Mouse (Mus musculus) kidney, embryonic 15.5 days (tissue): ENCODE results near the gene Hecw2. TPM values are rescaled to one million over a fixed set of nuclear protein-coding genes. Genes with fewer than 3 reads are reported as not detected.
A peak's percentile ranks its signal among the peaks of the same experiment; 100 is the strongest.

ENCODE experiments used
- ATAC-seq: fragments of 200-750 bp; cut with Nextera tagmentation; replicated peaks from 2 replicates; pipeline ENCODE4 v1.8.0; 2017; ENCODE audit warnings: moderate TSS enrichment; ENCODE audit not compliant: low FRiP score
- H3K27ac ChIP-seq: fragments of 300-500 bp; sonication (generic); 2 replicates; pipeline ENCODE4 v1.5.1; 2015; ENCODE audit warnings: mild to moderate bottlenecking, inconsistent platforms
- H3K27me3 ChIP-seq: fragments of 300-500 bp; sonication (generic); 2 replicates; pipeline ENCODE4 v1.6.1; 2015; ENCODE audit warnings: inconsistent platforms
- H3K36me3 ChIP-seq: fragments of 300-500 bp; sonication (generic); 2 replicates; pipeline ENCODE4 v1.6.1; 2015; ENCODE audit warnings: inconsistent platforms
- H3K4me1 ChIP-seq: fragments of 300-500 bp; sonication (generic); 2 replicates; pipeline ENCODE4 v1.6.1; 2015; ENCODE audit warnings: inconsistent platforms
- H3K4me2 ChIP-seq: fragments of 300-500 bp; sonication (generic); 2 replicates; pipeline ENCODE4 v1.6.1; 2015; ENCODE audit warnings: moderate library complexity, mild to moderate bottlenecking, inconsistent platforms
- H3K4me3 ChIP-seq: fragments of 300-500 bp; sonication (generic); replicated peaks from 2 replicates; pipeline ENCODE4 v1.5.1; 2015; ENCODE audit warnings: mild to moderate bottlenecking, inconsistent platforms
- H3K9ac ChIP-seq: fragments of 300-500 bp; sonication (generic); 2 replicates; pipeline ENCODE4 v1.6.1; 2015; ENCODE audit warnings: mild to moderate bottlenecking, inconsistent platforms
- H3K9me3 ChIP-seq: fragments of 300-500 bp; sonication (generic); replicated peaks from 2 replicates; pipeline ENCODE4 v1.6.1; 2016; ENCODE audit warnings: inconsistent platforms
- WGBS: fragments of 180-500 bp; shearing (Covaris S2); methylation state at CpG from one replicate; pipeline ENCODE4 v1.1.7; 2015; ENCODE audit warnings: mixed read lengths; 5-methylcytosine and 5-hydroxymethylcytosine counted together
- polyA plus RNA-seq: library from polyadenylated mRNA; unstranded; fragments of >200 nt; fragmentation: Nextera tagmentation; extraction: Ambion mirVana; gene quantifications from 2 replicates; pipeline ENCODE4 v1.2.1, GENCODE M21; 2015

The Hecw2 gene
- polyA plus RNA-seq, 1 experiment from 2014 or later: 3.2 TPM

- WGBS: 81% methylated on average over 5 of the region's 5 CpGs
- Histone ChIP-seq H3K4me1 (no peaks in the 10 kb centered on the region), H3K27ac (no peak overlapping the region), H3K9me3 (no peaks in the 10 kb centered on the region), H3K9ac (no peak overlapping the region), H3K4me3 (no peak overlapping the region), H3K4me2 (no peak overlapping the region), H3K36me3 (no peaks in the 10 kb centered on the region), H3K27me3 (no peaks in the 10 kb centered on the region)
- no peak for ATAC-seq
Measured at GRCm38 (mm10) chr1:53970326-53970977, 224.5 kb downstream of the Hecw2 start.

- ATAC-seq: no peak
Measured at GRCm38 (mm10) chr1:53952395-53952794, 242.6 kb downstream of the Hecw2 start.

GRCm38 (mm10) chr1:53945815-53946214 is 249.2 kb downstream of the Hecw2 start:
- H3K9me3 ChIP-seq: no peaks in the 10 kb centered on the region
- WGBS: 75% methylated on average over 2 of the region's 2 CpGs
- ATAC-seq: no peak
- no peaks in the 10 kb centered on the region for H3K36me3 ChIP-seq
- H3K4me1 ChIP-seq: no peaks in the 10 kb centered on the region
- H3K27me3 ChIP-seq: no peaks in the 10 kb centered on the region
- H3K4me2 ChIP-seq: no peak overlapping the region
- no peak overlapping the region for H3K4me3 ChIP-seq
- H3K27ac ChIP-seq: no peak overlapping the region
- H3K9ac ChIP-seq: no peak overlapping the region

More at GRCm38 (mm10) chr1:53952395-53952794, 242.6 kb downstream of the Hecw2 start:
- H3K4me2 ChIP-seq: no peak overlapping the region
- H3K4me1 ChIP-seq: no peaks in the 10 kb centered on the region
- H3K4me3 ChIP-seq: no peak overlapping the region
- H3K9ac ChIP-seq: no peak overlapping the region
- WGBS: 65% methylated on average over 5 of the region's 5 CpGs
- no peaks in the 10 kb centered on the region for H3K9me3 ChIP-seq
- H3K27ac ChIP-seq: no peak overlapping the region
- no peaks in the 10 kb centered on the region for H3K27me3 ChIP-seq
- H3K36me3 ChIP-seq: no peaks in the 10 kb centered on the region

- ATAC-seq: no peak
- Histone ChIP-seq H3K9ac (no peak overlapping the region), H3K27ac (no peak overlapping the region), H3K36me3 (no peaks in the 10 kb centered on the region), H3K4me1 (no peaks in the 10 kb centered on the region), H3K27me3 (no peaks in the 10 kb centered on the region), H3K9me3 (no peaks in the 10 kb centered on the region), H3K4me2 (no peak overlapping the region), H3K4me3 (no peak overlapping the region)
- WGBS: 85% methylated on average over 8 of the region's 8 CpGs
Measured at GRCm38 (mm10) chr1:53942468-53942867, 252.5 kb downstream of the Hecw2 start.

GRCm38 (mm10) chr1:53941528-53941927 is 253.4 kb downstream of the Hecw2 start:
- ATAC-seq: no peak
- Histone ChIP-seq H3K27me3 (no peaks in the 10 kb centered on the region), H3K27ac (no peak overlapping the region), H3K4me3 (no peak overlapping the region), H3K4me1 (no peaks in the 10 kb centered on the region), H3K9me3 (no peaks in the 10 kb centered on the region), H3K4me2 (no peak overlapping the region), H3K9ac (no peak overlapping the region), H3K36me3 (no peaks in the 10 kb centered on the region)
- WGBS: 73% methylated on average over 3 of the region's 3 CpGs

- no peaks in the 10 kb centered on the region for H3K9me3 ChIP-seq
- ATAC-seq: peak; percentile 58; the same call in 1 of the 2 replicates
- H3K4me3 ChIP-seq: no peak overlapping the region
- WGBS: 37% methylated on average over 13 of the region's 13 CpGs
- no peak overlapping the region for H3K27ac ChIP-seq
- no peak overlapping the region for H3K4me2 ChIP-seq
- no peaks in the 10 kb centered on the region for H3K36me3 ChIP-seq
- H3K27me3 ChIP-seq: no peaks in the 10 kb centered on the region
- no peaks in the 10 kb centered on the region for H3K4me1 ChIP-seq
- no peak overlapping the region for H3K9ac ChIP-seq
Measured at GRCm38 (mm10) chr1:53940268-53941017, 254.5 kb downstream of the Hecw2 start.

GRCm38 (mm10) chr1:53939291-53939690 is 255.7 kb downstream of the Hecw2 start:
- H3K27me3 ChIP-seq: no peaks in the 10 kb centered on the region
- H3K27ac ChIP-seq: no peak overlapping the region
- 72% methylated on average over 4 of the region's 4 CpGs for WGBS
- H3K9me3 ChIP-seq: no peaks in the 10 kb centered on the region
- no peak overlapping the region for H3K4me2 ChIP-seq
- no peak overlapping the region for H3K4me3 ChIP-seq
- H3K9ac ChIP-seq: no peak overlapping the region
- no peaks in the 10 kb centered on the region for H3K36me3 ChIP-seq
- no peaks in the 10 kb centered on the region for H3K4me1 ChIP-seq
- ATAC-seq: no peak

GRCm38 (mm10) chr1:53933308-53933707 is 261.7 kb downstream of the Hecw2 start:
- 62% methylated on average over 2 of the region's 2 CpGs for WGBS
- Histone ChIP-seq H3K4me2 (no peak overlapping the region), H3K9me3 (no peaks in the 10 kb centered on the region), H3K27me3 (no peaks in the 10 kb centered on the region), H3K4me1 (no peaks in the 10 kb centered on the region), H3K9ac (no peak overlapping the region), H3K27ac (no peak overlapping the region), H3K36me3 (no peaks in the 10 kb centered on the region), H3K4me3 (no peak overlapping the region)
- ATAC-seq: no peak

GRCm38 (mm10) chr1:53931314-53931713 is 263.7 kb downstream of the Hecw2 start:
- no peak overlapping the region for H3K4me3 ChIP-seq
- 55% methylated on average over 3 of the region's 3 CpGs for WGBS
- no peak for ATAC-seq

GRCm38 (mm10) chr1:53927605-53928004 is 267.4 kb downstream of the Hecw2 start:
- peak; percentile 56; the same call in 1 of the 2 replicates for ATAC-seq
- no peaks in the 10 kb centered on the region for H3K4me1 ChIP-seq
- no peak overlapping the region for H3K9ac ChIP-seq
- no peaks in the 10 kb centered on the region for H3K9me3 ChIP-seq
- H3K27ac ChIP-seq: no peak overlapping the region
- no peak overlapping the region for H3K4me2 ChIP-seq
- WGBS: 32% methylated on average over 4 of the region's 4 CpGs
- H3K4me3 ChIP-seq: no peak overlapping the region
- no peaks in the 10 kb centered on the region for H3K27me3 ChIP-seq
- no peaks in the 10 kb centered on the region for H3K36me3 ChIP-seq

More at GRCm38 (mm10) chr1:53931314-53931713, 263.7 kb downstream of the Hecw2 start:
- Histone ChIP-seq H3K4me1 (no peaks in the 10 kb centered on the region), H3K9me3 (no peaks in the 10 kb centered on the region), H3K4me2 (no peak overlapping the region), H3K27ac (no peak overlapping the region), H3K36me3 (no peaks in the 10 kb centered on the region), H3K27me3 (no peaks in the 10 kb centered on the region), H3K9ac (no peak overlapping the region)

GRCm38 (mm10) chr1:53925149-53925901 is 269.6 kb downstream of the Hecw2 start:
- no peak for ATAC-seq
- Histone ChIP-seq H3K4me1 (no peaks in the 10 kb centered on the region), H3K4me2 (no peak overlapping the region), H3K9me3 (no peaks in the 10 kb centered on the region), H3K27ac (no peak overlapping the region), H3K36me3 (no peaks in the 10 kb centered on the region), H3K4me3 (no peak overlapping the region), H3K9ac (no peak overlapping the region), H3K27me3 (no peaks in the 10 kb centered on the region)
- 55% methylated on average over 18 of the region's 18 CpGs for WGBS

- no peak for ATAC-seq
Measured at GRCm38 (mm10) chr1:53911848-53912247, 283.1 kb downstream of the Hecw2 start.

More at GRCm38 (mm10) chr1:53911848-53912247, 283.1 kb downstream of the Hecw2 start:
- Histone ChIP-seq H3K9me3 (no peaks in the 10 kb centered on the region), H3K27me3 (no peaks in the 10 kb centered on the region), H3K4me1 (no peaks in the 10 kb centered on the region), H3K4me3 (no peak overlapping the region), H3K4me2 (no peak overlapping the region), H3K27ac (no peak overlapping the region), H3K9ac (no peak overlapping the region), H3K36me3 (no peaks in the 10 kb centered on the region)
- WGBS: 61% methylated on average over 3 of the region's 3 CpGs
